Mouse (Mus musculus) testis, adult 2 months (tissue): ENCODE results near the gene Phf2.

Experiments
- CTCF ChIP-seq: fragments of 200-500 bp; IDR thresholded peaks from 2 replicates; pipeline ENCODE4 v1.5.1; 2012; ENCODE audit warnings: low read depth, mild to moderate bottlenecking, inconsistent platforms, low read length, moderate library complexity; ENCODE audit not compliant: control insufficient read depth, insufficient read depth, insufficient replicate concordance
- POLR2A ChIP-seq: fragments of 200-500 bp; IDR thresholded peaks from 2 replicates; pipeline ENCODE4 v1.6.1; 2012; ENCODE audit warnings: low read depth, mild to moderate bottlenecking, inconsistent platforms, low read length, moderate library complexity; ENCODE audit not compliant: control insufficient read depth

DNA sequence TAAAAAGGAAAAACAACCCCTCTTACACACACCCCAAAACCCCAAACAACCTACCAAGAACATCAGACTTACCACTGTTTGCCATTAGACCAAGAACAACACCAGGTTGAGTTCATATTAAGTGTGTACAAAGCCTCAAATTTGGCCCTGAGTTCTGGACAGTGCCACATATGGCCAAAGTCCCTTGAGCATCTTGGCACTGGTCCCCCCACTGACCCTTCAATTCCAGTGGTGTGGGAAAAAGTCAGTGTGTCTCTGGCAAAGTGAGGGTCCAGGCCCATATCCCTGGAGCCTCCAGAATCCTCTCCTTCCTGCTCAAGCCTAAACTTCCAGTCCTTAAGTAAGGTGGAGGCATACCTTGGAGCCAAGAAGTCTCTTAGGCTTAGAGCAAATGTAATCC is 6.9 kb upstream of the Phf2 start:
- TF ChIP-seq CTCF (no peak), POLR2A (no peak)
